Mouse (Mus musculus): ENCODE measurements around the gene Srd5a3. TPM values are rescaled to one million over a fixed set of nuclear protein-coding genes. Genes with fewer than 3 reads are reported as not detected.

Gene Srd5a3
- polyA plus RNA-seq (2012; rRNA removed; ENCODE audit: low replicate concordance), result 51.0 and 265 TPM in 2 replicates

GRCm38 (mm10) chr5:76139808-76140729 lies at the start of gene Srd5a3:
TSS of gene Srd5a3 (plus strand) at chr5:76140271.

GRCm38 (mm10) chr5:76183750-76184261 lies 43.7 kb downstream of the Srd5a3 start, which contains the start of gene Tmem165:
TSS of gene Tmem165 (plus strand) at chr5:76183880.

Other genes with a start within 250 kb of the Srd5a3 start
- gene Kdr, start 161.8 kb upstream of the Srd5a3 start, polyA plus RNA-seq (2012; rRNA removed; ENCODE audit: low replicate concordance), result 18.9 and 29.7 TPM in 2 replicates
- 37.8 and 106 TPM in 2 replicates for gene Tmem165, start 43.6 kb downstream of the Srd5a3 start, polyA plus RNA-seq (2012; rRNA removed; ENCODE audit: low replicate concordance)
- 12.5 and 23.7 TPM in 2 replicates for gene Clock, start 164.5 kb downstream of the Srd5a3 start, polyA plus RNA-seq (2012; rRNA removed; ENCODE audit: low replicate concordance)
- gene Pdcl2, start 190.9 kb downstream of the Srd5a3 start, polyA plus RNA-seq (2012; rRNA removed; ENCODE audit: low replicate concordance), result not detected in 2 replicates
- gene Nmu, start 223.5 kb downstream of the Srd5a3 start, polyA plus RNA-seq (2012; rRNA removed; ENCODE audit: low replicate concordance), result not detected in 2 replicates